Mouse (Mus musculus) thymus, adult 2 months (tissue): ENCODE results near the gene Kcnk3.

Experiments used
- CTCF ChIP-seq: fragments of 200-500 bp; IDR thresholded peaks from 2 replicates; pipeline ENCODE4 v1.5.1; 2012; ENCODE audit warnings: mild to moderate bottlenecking, control low read depth, low read length, moderate library complexity, borderline replicate concordance; ENCODE audit not compliant: control insufficient read depth, poor library complexity, insufficient read depth; ENCODE audit errors: extremely low read depth
- POLR2A ChIP-seq: fragments of 200-500 bp; IDR thresholded peaks from 2 replicates; pipeline ENCODE4 v1.6.1; 2012; ENCODE audit warnings: mild to moderate bottlenecking, low read length, control low read depth, moderate library complexity; ENCODE audit not compliant: control insufficient read depth, poor library complexity, insufficient read depth; ENCODE audit errors: extremely low read depth

DNA sequence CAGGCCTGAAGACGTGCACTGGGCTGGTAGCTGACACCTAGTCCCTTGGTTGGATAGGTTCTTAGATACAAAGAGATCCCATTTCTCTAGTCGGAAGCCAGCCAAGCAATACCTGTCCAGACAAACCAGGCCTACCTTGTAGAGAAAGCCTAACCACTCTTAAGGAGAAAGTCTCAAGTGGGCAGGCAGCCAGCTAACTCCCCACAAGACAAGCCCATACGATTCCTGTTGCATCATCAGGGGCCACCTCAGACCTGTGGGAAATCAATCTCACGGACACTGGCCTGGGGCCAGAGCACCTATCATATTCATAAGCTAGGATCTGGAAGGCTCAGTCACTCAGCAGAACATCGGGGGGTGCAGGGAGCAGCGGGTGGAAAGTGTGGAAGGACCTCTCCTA lies 65.3 kb downstream of the Kcnk3 start:
- TF ChIP-seq POLR2A (no peak), CTCF (no peak)
